Mouse (Mus musculus) kidney, postnatal 0 days (tissue): Measurements from ENCODE around the gene Uso1. TPM values are rescaled to one million over a fixed set of nuclear protein-coding genes. Genes with fewer than 3 reads are reported as not detected.

Source experiments
- ATAC-seq: fragments of 200-750 bp; cut with Nextera tagmentation; replicated peaks from 2 replicates; pipeline ENCODE4 v1.8.0; 2017; ENCODE audit warnings: low read depth, moderate number of reproducible peaks, moderate TSS enrichment, moderate library complexity; ENCODE audit not compliant: low FRiP score
- DNase-seq: peaks from one replicate; pipeline ENCODE4 v3.0.0-alpha.2; 2016; ENCODE audit warnings: low spot score
- H3K27ac ChIP-seq: fragments of 300-500 bp; sonication (generic); 2 replicates; pipeline ENCODE4 v1.5.1; 2014; ENCODE audit warnings: mild to moderate bottlenecking
- H3K27me3 ChIP-seq: fragments of 300-500 bp; sonication (generic); 2 replicates; pipeline ENCODE4 v1.6.1; 2014; ENCODE audit warnings: low read length, mixed read lengths; ENCODE audit not compliant: insufficient read depth
- H3K36me3 ChIP-seq: fragments of 300-500 bp; sonication (generic); 2 replicates; pipeline ENCODE4 v1.6.1; 2014; ENCODE audit warnings: low read length, mixed read lengths; ENCODE audit not compliant: insufficient read depth
- H3K4me1 ChIP-seq: fragments of 300-500 bp; sonication (generic); replicated peaks from 2 replicates; pipeline ENCODE4 v1.6.1; 2014; ENCODE audit warnings: antibody characterized with exemption, low read length, mixed read lengths; ENCODE audit not compliant: insufficient read depth
- H3K4me2 ChIP-seq: fragments of 300-500 bp; sonication (generic); 2 replicates; pipeline ENCODE4 v1.6.1; 2014; ENCODE audit warnings: mild to moderate bottlenecking, low read length, moderate library complexity, mixed read lengths
- H3K4me3 ChIP-seq: fragments of 300-500 bp; sonication (generic); replicated peaks from 2 replicates; pipeline ENCODE4 v1.5.1; 2014; ENCODE audit warnings: low read depth, low read length
- H3K9ac ChIP-seq: fragments of 300-500 bp; sonication (generic); 2 replicates; pipeline ENCODE4 v1.6.1; 2014; ENCODE audit warnings: low read depth, low read length
- H3K9me3 ChIP-seq: fragments of 300-500 bp; sonication (generic); replicated peaks from 2 replicates; pipeline ENCODE4 v1.6.1; 2016; ENCODE audit warnings: low read length, inconsistent platforms, mixed read lengths
- CTCF ChIP-seq: IDR thresholded peaks from 2 replicates; pipeline ENCODE4 v1.5.1; 2016; ENCODE audit warnings: antibody characterized with exemption, low read depth, mild to moderate bottlenecking, moderate library complexity
- WGBS: fragments of 180-500 bp; shearing (Covaris S2); extraction: QIAGEN DNeasy Blood & Tissue Kit; methylation state at CpG from one replicate; pipeline ENCODE4 v1.1.7; 2014; 5-methylcytosine and 5-hydroxymethylcytosine counted together
- polyA plus RNA-seq: library from polyadenylated mRNA; unstranded; fragments of >200 nt; fragmentation: Nextera tagmentation; extraction: Ambion mirVana; gene quantifications from 2 replicates; pipeline ENCODE4 v1.2.1, GENCODE M21; 2015

The Uso1 gene
- polyA plus RNA-seq, 1 experiment from 2014 or later, result 36.1 TPM

- Histone ChIP-seq H3K9ac (no peak overlapping the region), H3K4me1 (no peaks in the 10 kb centered on the region), H3K27me3 (no peaks in the 10 kb centered on the region), H3K4me2 (no peak overlapping the region), H3K9me3 (no peaks in the 10 kb centered on the region), H3K27ac (no peak overlapping the region), H3K36me3 (no peaks in the 10 kb centered on the region), H3K4me3 (no peak overlapping the region)
- DNase-seq (no peak), ATAC-seq (no peak)
- 88% methylated on average over 3 of the region's 3 CpGs for WGBS
- TF ChIP-seq CTCF, result no peak
Observed at GRCm38 (mm10) chr5:92125446-92125845, 12.3 kb upstream of the Uso1 start.

- DNase-seq, result no peak
- Histone ChIP-seq H3K4me2 (no peak overlapping the region), H3K9ac (no peak overlapping the region), H3K36me3 (no peaks in the 10 kb centered on the region), H3K4me3 (no peak overlapping the region), H3K27ac (no peak overlapping the region), H3K9me3 (no peaks in the 10 kb centered on the region), H3K4me1 (no peaks in the 10 kb centered on the region), H3K27me3 (no peaks in the 10 kb centered on the region)
- 43% methylated on average over 9 of the region's 9 CpGs for WGBS
- TF ChIP-seq CTCF, result no peak
- ATAC-seq, result no peak
Observed at GRCm38 (mm10) chr5:92127141-92127625, 10.6 kb upstream of the Uso1 start.

GRCm38 (mm10) chr5:92127751-92128150 lies 10.0 kb upstream of the Uso1 start:
- no peak overlapping the region for H3K4me3 ChIP-seq
- 84% methylated on average over 10 of the region's 10 CpGs for WGBS
- H3K4me2 ChIP-seq, result no peak overlapping the region
- no peak for TF ChIP-seq CTCF
- no peak overlapping the region for H3K27ac ChIP-seq
- H3K36me3 ChIP-seq, result no peaks in the 10 kb centered on the region
- H3K9ac ChIP-seq, result no peak overlapping the region
- H3K27me3 ChIP-seq, result no peaks in the 10 kb centered on the region
- ATAC-seq (no peak), DNase-seq (no peak)
- no peaks in the 10 kb centered on the region for H3K9me3 ChIP-seq
- no peaks in the 10 kb centered on the region for H3K4me1 ChIP-seq

GRCm38 (mm10) chr5:92128570-92128969 lies 9.2 kb upstream of the Uso1 start:
- H3K27ac ChIP-seq, result no peak overlapping the region
- no peaks in the 10 kb centered on the region for H3K9me3 ChIP-seq
- H3K4me2 ChIP-seq, result peak overlapping the region; percentile 13; the same call in 1 of the 2 replicates
- H3K9ac ChIP-seq, result no peak overlapping the region
- DNase-seq (peak; percentile 67), ATAC-seq (peak; percentile 79; the same call in 1 of the 2 replicates)
- H3K36me3 ChIP-seq, result no peaks in the 10 kb centered on the region
- TF ChIP-seq CTCF, result no peak
- H3K27me3 ChIP-seq, result no peaks in the 10 kb centered on the region
- WGBS, result 20% methylated on average over 8 of the region's 8 CpGs
- H3K4me1 ChIP-seq, result no peaks in the 10 kb centered on the region
- no peak overlapping the region for H3K4me3 ChIP-seq

GRCm38 (mm10) chr5:92129321-92129768 lies 8.4 kb upstream of the Uso1 start:
- no peak overlapping the region for H3K9ac ChIP-seq
- H3K27ac ChIP-seq, result no peak overlapping the region
- no peak for ATAC-seq
- WGBS, result 80% methylated on average over 1 of the region's 1 CpGs
- no peaks in the 10 kb centered on the region for H3K36me3 ChIP-seq
- TF ChIP-seq CTCF, result no peak
- H3K4me2 ChIP-seq, result no peak overlapping the region
- H3K27me3 ChIP-seq, result no peaks in the 10 kb centered on the region
- no peaks in the 10 kb centered on the region for H3K9me3 ChIP-seq
- H3K4me1 ChIP-seq, result no peaks in the 10 kb centered on the region
- H3K4me3 ChIP-seq, result no peak overlapping the region
- DNase-seq, result no peak

- TF ChIP-seq CTCF, result 0 out of 2 replicates have a peak, but pooled peaks have one; percentile 25
- H3K27me3 ChIP-seq, result no peaks in the 10 kb centered on the region
- no peaks in the 10 kb centered on the region for H3K9me3 ChIP-seq
- no peak for ATAC-seq
- H3K27ac ChIP-seq, result no peak overlapping the region
- no peak overlapping the region for H3K4me2 ChIP-seq
- WGBS, result 88% methylated on average over 6 of the region's 6 CpGs
- H3K36me3 ChIP-seq, result no peaks in the 10 kb centered on the region
- H3K9ac ChIP-seq, result no peak overlapping the region
- no peak for DNase-seq
- no peaks in the 10 kb centered on the region for H3K4me1 ChIP-seq
- no peak overlapping the region for H3K4me3 ChIP-seq
Observed at GRCm38 (mm10) chr5:92130040-92130682, 7.6 kb upstream of the Uso1 start.
